Mouse (Mus musculus) CH12F3 (cell line): ENCODE measurements around the gene Hoxb3.

Source experiments
- in situ Hi-C: fragments of 300-500 bp; cut with MboI; formaldehyde crosslinking; loops from 2 replicates; pipeline ENCODE4 v1.14.3; 2020; ENCODE audit warnings: low sequenced_read_pairs

Gene Hoxb3

GRCm38 (mm10) chr11:96350791-96351190, 27.7 kb downstream of the Hoxb3 start:
- in situ Hi-C loops: no loop called here

- in situ Hi-C loops: no loop called here
Measured at GRCm38 (mm10) chr11:96351312-96351711, 28.2 kb downstream of the Hoxb3 start.

- in situ Hi-C loops: no loop called here
Measured at GRCm38 (mm10) chr11:96351831-96352230, 28.7 kb downstream of the Hoxb3 start.

- in situ Hi-C loops: no loop called here
Measured at GRCm38 (mm10) chr11:96352691-96353521, 29.8 kb downstream of the Hoxb3 start.

- in situ Hi-C loops: no loop called here
Measured at GRCm38 (mm10) chr11:96353522-96353841, 30.4 kb downstream of the Hoxb3 start.

GRCm38 (mm10) chr11:96353939-96354338, 30.8 kb downstream of the Hoxb3 start:
- in situ Hi-C loops: no loop called here

GRCm38 (mm10) chr11:96354376-96354775, 31.2 kb downstream of the Hoxb3 start:
- in situ Hi-C loops: no loop called here

- in situ Hi-C loops: no loop called here
Measured at GRCm38 (mm10) chr11:96354801-96355311, 31.7 kb downstream of the Hoxb3 start.

- in situ Hi-C loops: no loop called here
Measured at GRCm38 (mm10) chr11:96363807-96364206, 40.7 kb downstream of the Hoxb3 start.

GRCm38 (mm10) chr11:96365441-96366091, 42.4 kb downstream of the Hoxb3 start, which contains the start of gene Hoxb1:
Gene Hoxb1, plus strand, starts transcription at chr11:96365752.
- in situ Hi-C loops: no loop called here

GRCm38 (mm10) chr11:96366092-96367041, 43.2 kb downstream of the Hoxb3 start:
- in situ Hi-C loops: no loop called here

GRCm38 (mm10) chr11:96367141-96367540, 44.0 kb downstream of the Hoxb3 start:
- in situ Hi-C loops: no loop called here

- in situ Hi-C loops: no loop called here
Measured at GRCm38 (mm10) chr11:96368686-96369085, 45.6 kb downstream of the Hoxb3 start.

GRCm38 (mm10) chr11:96369140-96369539, 46.0 kb downstream of the Hoxb3 start:
- in situ Hi-C loops: no loop called here

- in situ Hi-C loops: no loop called here
Measured at GRCm38 (mm10) chr11:96371726-96372125, 48.6 kb downstream of the Hoxb3 start.

GRCm38 (mm10) chr11:96372519-96372918, 49.4 kb downstream of the Hoxb3 start:
- in situ Hi-C loops: no loop called here

GRCm38 (mm10) chr11:96374810-96375209, 51.7 kb downstream of the Hoxb3 start:
- in situ Hi-C loops: no loop called here

- in situ Hi-C loops: no loop called here
Measured at GRCm38 (mm10) chr11:96383381-96383780, 60.3 kb downstream of the Hoxb3 start.

- in situ Hi-C loops: no loop called here
Measured at GRCm38 (mm10) chr11:96387635-96388034, 64.5 kb downstream of the Hoxb3 start.

GRCm38 (mm10) chr11:96396772-96397626, 73.9 kb downstream of the Hoxb3 start:
- in situ Hi-C loops: no loop called here
